Mouse (Mus musculus) limb, embryonic 14.5 days (tissue): ENCODE results near the gene Arhgap9. TPM values are rescaled to one million over a fixed set of nuclear protein-coding genes. Genes with fewer than 3 reads are reported as not detected.
"Not testable (repeated sequence)": the region's sequence is repeated elsewhere in the genome, so short reads cannot be mapped to it uniquely, and the experiment has no call there.

Experiments
- ATAC-seq: fragments of 200-750 bp; cut with Nextera tagmentation; 2 replicates; pipeline ENCODE4 v1.8.0; 2017; ENCODE audit warnings: low read depth, moderate number of reproducible peaks, moderate TSS enrichment; ENCODE audit not compliant: low FRiP score
- DNase-seq: peaks from one replicate; pipeline ENCODE4 v3.0.0-alpha.2; 2015; ENCODE audit warnings: low spot score
- H3K27ac ChIP-seq: fragments of 300-500 bp; sonication (generic); replicated peaks from 2 replicates; pipeline ENCODE4 v1.5.1; 2014; ENCODE audit warnings: low read depth, mild to moderate bottlenecking, low read length, moderate library complexity, mixed read lengths
- H3K27me3 ChIP-seq: fragments of 300-500 bp; sonication (generic); 2 replicates; pipeline ENCODE4 v1.6.1; 2014; ENCODE audit warnings: low read length, mixed read lengths; ENCODE audit not compliant: control insufficient read depth, insufficient read depth
- H3K36me3 ChIP-seq: fragments of 300-500 bp; sonication (generic); 2 replicates; pipeline ENCODE4 v1.6.1; 2014; ENCODE audit warnings: mild to moderate bottlenecking, low read length, moderate library complexity, mixed read lengths; ENCODE audit not compliant: control insufficient read depth, insufficient read depth
- H3K4me1 ChIP-seq: fragments of 300-500 bp; sonication (generic); 2 replicates; pipeline ENCODE4 v1.6.1; 2014; ENCODE audit warnings: antibody characterized with exemption, low read length, mixed read lengths; ENCODE audit not compliant: control insufficient read depth, insufficient read depth
- H3K4me2 ChIP-seq: fragments of 300-500 bp; sonication (generic); replicated peaks from 2 replicates; pipeline ENCODE4 v1.6.1; 2014; ENCODE audit warnings: low read depth, mild to moderate bottlenecking, low read length, moderate library complexity; ENCODE audit not compliant: severe bottlenecking
- H3K4me3 ChIP-seq: fragments of 300-500 bp; sonication (generic); replicated peaks from 2 replicates; pipeline ENCODE4 v1.5.1; 2014; ENCODE audit warnings: low read length
- H3K9ac ChIP-seq: fragments of 300-500 bp; sonication (generic); 2 replicates; pipeline ENCODE4 v1.6.1; 2014; ENCODE audit warnings: mild to moderate bottlenecking, low read depth, low read length, moderate library complexity; ENCODE audit not compliant: severe bottlenecking
- H3K9me3 ChIP-seq: fragments of 300-500 bp; sonication (generic); 2 replicates; pipeline ENCODE4 v1.6.1; 2016; ENCODE audit warnings: low read length; ENCODE audit not compliant: control insufficient read depth
- POLR2A ChIP-seq: fragments of 200-500 bp; IDR thresholded peaks from 2 replicates; pipeline ENCODE4 v1.8.0; 2012; ENCODE audit warnings: inconsistent platforms, mild to moderate bottlenecking, moderate library complexity, borderline replicate concordance; ENCODE audit not compliant: insufficient read depth, insufficient read length; ENCODE audit errors: extremely low read depth
- WGBS: fragments of 180-500 bp; shearing (Covaris S2); extraction: QIAGEN DNeasy Blood & Tissue Kit; methylation state at CpG from one replicate; pipeline ENCODE4 v1.1.7; 2014; 5-methylcytosine and 5-hydroxymethylcytosine counted together
- polyA plus RNA-seq, 2 experiments: library from polyadenylated mRNA; depleted of rRNA in 1 of 2; stranded (reverse) in 1 of 2; unstranded in 1 of 2; fragments of >200 nt; fragmentation: Nextera tagmentation in 1 of 2; extraction: Ambion mirVana in 1 of 2; gene quantifications; 2 replicates each; pipeline versions ENCODE4 v1.2.1 to v1.2.3; 2012 to 2014

The Arhgap9 gene
- polyA plus RNA-seq, 2 experiments, result 5.5 to 5.6 TPM

- TF ChIP-seq POLR2A, result no peak
- H3K4me2 ChIP-seq, result no peak overlapping the region
- no peaks in the 10 kb centered on the region for H3K9me3 ChIP-seq
- DNase-seq (no peak), ATAC-seq (no peak)
- WGBS, result 76% methylated on average over 4 of the region's 4 CpGs
- no peaks in the 10 kb centered on the region for H3K27me3 ChIP-seq
- no peak overlapping the region for H3K9ac ChIP-seq
- H3K4me1 ChIP-seq, result peaks cover 4% of the 10 kb centered on the region
- no peak overlapping the region for H3K4me3 ChIP-seq
- peaks cover 11% of the 10 kb centered on the region for H3K36me3 ChIP-seq
- no peak overlapping the region for H3K27ac ChIP-seq
Measured at GRCm38 (mm10) chr10:127312858-127313257, 8.9 kb upstream of the Arhgap9 start.

- H3K27ac ChIP-seq, H3K4me2 ChIP-seq, H3K36me3 ChIP-seq, H3K9ac ChIP-seq, H3K4me3 ChIP-seq, H3K4me1 ChIP-seq, H3K27me3 ChIP-seq, H3K9me3 ChIP-seq, ATAC-seq, DNase-seq: not testable (repeated sequence)
- WGBS, result 93% methylated on average over 5 of the region's 5 CpGs
Measured at GRCm38 (mm10) chr10:127313516-127313915, 8.2 kb upstream of the Arhgap9 start.

GRCm38 (mm10) chr10:127314950-127315349 lies 6.8 kb upstream of the Arhgap9 start:
- WGBS, result 83% methylated on average over 1 of the region's 1 CpGs
- not testable (repeated sequence) for ATAC-seq, H3K4me1 ChIP-seq, H3K27me3 ChIP-seq, DNase-seq, H3K36me3 ChIP-seq, H3K4me2 ChIP-seq, H3K9me3 ChIP-seq, H3K4me3 ChIP-seq, H3K9ac ChIP-seq, H3K27ac ChIP-seq

GRCm38 (mm10) chr10:127317277-127317676 lies 4.5 kb upstream of the Arhgap9 start:
- ATAC-seq (no peak), DNase-seq (no peak)
- Histone ChIP-seq H3K9ac (no peak overlapping the region), H3K27me3 (no peaks in the 10 kb centered on the region), H3K4me2 (no peak overlapping the region), H3K4me3 (no peak overlapping the region), H3K4me1 (no peaks in the 10 kb centered on the region), H3K36me3 (no peaks in the 10 kb centered on the region), H3K9me3 (no peaks in the 10 kb centered on the region), H3K27ac (no peak overlapping the region)
- WGBS, result 77% methylated on average over 2 of the region's 2 CpGs
- no peak for TF ChIP-seq POLR2A

- H3K27me3 ChIP-seq, result no peaks in the 10 kb centered on the region
- no peak overlapping the region for H3K4me3 ChIP-seq
- no peaks in the 10 kb centered on the region for H3K36me3 ChIP-seq
- 41% methylated on average over 4 of the region's 4 CpGs for WGBS
- H3K4me1 ChIP-seq, result no peaks in the 10 kb centered on the region
- no peak for TF ChIP-seq POLR2A
- ATAC-seq (no peak), DNase-seq (no peak)
- H3K9me3 ChIP-seq, result no peaks in the 10 kb centered on the region
- no peak overlapping the region for H3K27ac ChIP-seq
- no peak overlapping the region for H3K9ac ChIP-seq
- no peak overlapping the region for H3K4me2 ChIP-seq
Measured at GRCm38 (mm10) chr10:127318009-127318408, 3.8 kb upstream of the Arhgap9 start.

- H3K9me3 ChIP-seq, result no peaks in the 10 kb centered on the region
- WGBS, result 68% methylated on average over 7 of the region's 7 CpGs
- H3K4me1 ChIP-seq, result no peaks in the 10 kb centered on the region
- ATAC-seq (no peak), DNase-seq (no peak)
- H3K36me3 ChIP-seq, result no peaks in the 10 kb centered on the region
- no peak overlapping the region for H3K4me2 ChIP-seq
- H3K9ac ChIP-seq, result no peak overlapping the region
- H3K27me3 ChIP-seq, result no peaks in the 10 kb centered on the region
- no peak for TF ChIP-seq POLR2A
- no peak overlapping the region for H3K27ac ChIP-seq
- no peak overlapping the region for H3K4me3 ChIP-seq
Measured at GRCm38 (mm10) chr10:127319969-127320368, 1.8 kb upstream of the Arhgap9 start.
